Mouse (Mus musculus) activated CD4-positive, CD25-positive, alpha-beta regulatory T cell, adult 4 months (primary cell): ENCODE data around the gene Tex38. TPM values are rescaled to one million over a fixed set of nuclear protein-coding genes. Genes with fewer than 3 reads are reported as not detected.

Source experiments
- ATAC-seq: one replicate; pipeline ENCODE4 v1.8.0; 2017
- polyA plus RNA-seq, 2 experiments: library from polyadenylated mRNA; unstranded; fragments of 100-300 nt; shearing (Covaris generic); gene quantifications; one replicate each; pipeline ENCODE4 v1.2.1; 2017

Tex38 gene
- polyA plus RNA-seq, 2 experiments from 2014 or later, result 0.92 TPM; not detected in 1

GRCm38 (mm10) chr4:115767647-115768467 lies 13.0 kb downstream of the Tex38 start:
- ATAC-seq, result no peak

GRCm38 (mm10) chr4:115764581-115764980 lies 16.2 kb downstream of the Tex38 start:
- no peak for ATAC-seq

- ATAC-seq, result no peak
Measured at GRCm38 (mm10) chr4:115761206-115761605, 19.6 kb downstream of the Tex38 start.

- ATAC-seq, result no peak
Measured at GRCm38 (mm10) chr4:115754851-115755250, 26.0 kb downstream of the Tex38 start.

GRCm38 (mm10) chr4:115754101-115754500 lies 26.7 kb downstream of the Tex38 start:
- no peak for ATAC-seq

GRCm38 (mm10) chr4:115749336-115749735 lies 31.5 kb downstream of the Tex38 start:
- no peak for ATAC-seq

- ATAC-seq, result no peak
Measured at GRCm38 (mm10) chr4:115748181-115748580, 32.6 kb downstream of the Tex38 start.

GRCm38 (mm10) chr4:115743096-115743495 lies 37.7 kb downstream of the Tex38 start:
- no peak for ATAC-seq

GRCm38 (mm10) chr4:115742658-115743057 lies 38.2 kb downstream of the Tex38 start:
- ATAC-seq, result no peak

- no peak for ATAC-seq
Measured at GRCm38 (mm10) chr4:115738481-115738985, 42.3 kb downstream of the Tex38 start.

- ATAC-seq, result peak; percentile 98
Measured at GRCm38 (mm10) chr4:115737551-115738041, 43.2 kb downstream of the Tex38 start, which contains the start of gene Efcab14. Gene Efcab14 (plus strand): TSS chr4:115737744.

- ATAC-seq, result no peak
Measured at GRCm38 (mm10) chr4:115734867-115735266, 46.0 kb downstream of the Tex38 start.

GRCm38 (mm10) chr4:115733746-115734145 lies 47.1 kb downstream of the Tex38 start:
- ATAC-seq, result no peak

- ATAC-seq, result no peak
Measured at GRCm38 (mm10) chr4:115732223-115732818, 48.5 kb downstream of the Tex38 start.

- ATAC-seq, result peak; percentile 75
Measured at GRCm38 (mm10) chr4:115731588-115732222, 49.1 kb downstream of the Tex38 start.

Other genes starting within 250 kb of the Tex38 start
- gene Cyp4a31, start 217.4 kb downstream of the Tex38 start, polyA plus RNA-seq, result not detected
- gene Cyp4a32, start 180.0 kb downstream of the Tex38 start, polyA plus RNA-seq, result not detected
- not detected for gene Cyp4b1, start 133.3 kb downstream of the Tex38 start, polyA plus RNA-seq
- 10 to 100 TPM; 43.4 TPM for gene Efcab14, start 43.3 kb downstream of the Tex38 start, polyA plus RNA-seq
- 10 to 100 TPM; 22.3 to 25.4 TPM for gene Atpaf1, start 3.8 kb upstream of the Tex38 start, polyA plus RNA-seq
- gene Mob3c, start 47.1 kb upstream of the Tex38 start, polyA plus RNA-seq, result 10 to 100 TPM in 1 of 2 experiments, 1 to 10 TPM in 1; 10.0 to 13.4 TPM
- 10 to 100 TPM; 30.7 to 46.8 TPM for gene Mknk1, start 58.2 kb upstream of the Tex38 start, polyA plus RNA-seq
- gene Kncn, start 103.4 kb upstream of the Tex38 start, polyA plus RNA-seq, result not detected
- gene 6430628N08Rik, start 109.6 kb upstream of the Tex38 start, polyA plus RNA-seq, result not detected
- not detected for gene Dmbx1, start 158.9 kb upstream of the Tex38 start, polyA plus RNA-seq
- gene Faah, start 236.9 kb upstream of the Tex38 start, polyA plus RNA-seq, result 10 to 100 TPM; 35.9 to 43.4 TPM